Mouse (Mus musculus): ENCODE measurements around the gene Tnip2.

Gene Tnip2

GRCm38 (mm10) chr5:34458994-34459393, 54.8 kb downstream of the Tnip2 start:
- no peak for DNase-seq

GRCm38 (mm10) chr5:34446207-34446606, 67.6 kb downstream of the Tnip2 start:
- no peak for DNase-seq
